Mouse (Mus musculus): ENCODE data around the gene Nr2f2.
A peak's percentile ranks its signal among the peaks of the same experiment; 100 is the strongest.

Nr2f2 gene

DNA sequence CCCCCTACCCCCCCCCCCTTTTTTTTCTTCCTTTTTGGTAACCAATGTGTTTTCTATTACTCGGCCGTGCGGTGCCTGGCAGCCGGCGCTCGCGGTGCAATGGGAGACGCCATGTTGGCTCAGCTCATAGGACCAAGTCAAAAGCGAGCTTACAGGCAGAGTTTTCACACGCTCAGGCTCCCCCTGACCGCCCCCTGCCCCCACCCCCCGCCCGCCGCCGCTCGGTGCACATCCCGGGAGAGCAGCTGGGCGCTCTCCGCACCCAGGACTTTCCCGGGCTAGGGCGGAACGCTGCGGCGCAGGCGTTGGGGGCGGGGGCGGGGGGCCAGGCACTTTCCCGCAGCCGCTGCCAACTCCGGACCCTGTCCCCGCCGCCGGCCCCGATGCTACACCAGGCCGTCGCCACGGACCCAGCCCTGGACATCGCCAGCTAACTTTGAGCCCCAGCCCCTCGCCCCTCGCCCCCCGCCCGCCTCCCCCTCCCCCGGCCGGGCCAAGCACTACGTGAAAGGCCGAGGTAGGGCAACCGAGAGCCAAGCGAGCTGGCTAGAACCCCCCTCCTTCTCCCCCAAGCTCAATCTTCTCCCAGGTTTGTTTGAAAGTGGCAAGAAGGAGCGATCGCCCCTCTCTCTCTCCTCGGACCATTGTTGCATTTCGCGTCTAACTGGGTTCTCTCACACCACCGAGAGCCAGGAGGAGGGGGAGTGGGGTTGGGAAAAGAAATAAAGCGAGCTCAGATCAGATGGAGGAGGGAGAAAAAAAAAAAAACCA is 15.6 kb downstream of the Nr2f2 start:
- no peak for DNase-seq (ENCODE audit: low spot score in 2 of 2)

DNA sequence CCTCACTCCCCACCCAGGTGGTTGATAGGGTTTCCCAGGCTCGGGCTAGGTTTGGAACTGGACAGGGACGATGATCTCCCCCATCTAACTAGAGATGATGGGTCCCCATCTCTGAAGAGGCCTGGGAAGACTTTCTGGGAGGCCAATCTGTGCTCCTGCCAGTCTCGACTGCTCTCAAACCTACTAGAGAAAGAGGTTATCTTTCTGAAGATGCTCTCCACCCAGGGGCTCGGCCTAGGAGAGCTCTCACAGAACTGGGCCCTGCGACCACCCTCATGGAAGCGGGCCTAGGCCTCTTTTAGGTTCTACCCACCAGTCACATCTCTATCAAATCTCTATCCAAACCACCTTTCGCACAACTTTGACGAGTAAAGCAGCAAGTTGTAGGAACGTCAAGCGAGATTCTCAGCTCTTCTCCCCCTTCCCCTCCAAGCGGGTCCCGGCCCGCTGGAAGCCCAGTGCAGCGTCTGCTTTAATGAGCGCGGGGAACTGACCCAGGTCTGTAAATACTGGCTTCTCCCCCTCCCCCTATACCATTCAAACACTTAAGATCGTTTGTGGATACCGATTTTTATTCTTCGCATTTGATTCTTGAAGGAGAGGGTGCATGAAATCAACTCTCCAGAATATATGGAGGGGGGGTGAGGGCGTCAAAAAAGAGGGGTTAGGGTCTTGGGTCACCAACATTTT is 16.4 kb downstream of the Nr2f2 start:
- no peak for DNase-seq (ENCODE audit: low spot score in 2 of 2)

- no peak for DNase-seq (ENCODE audit: low spot score in 2 of 2)
Measured at GRCm38 (mm10) chr7:70348977-70349615, 17.4 kb downstream of the Nr2f2 start.

DNA sequence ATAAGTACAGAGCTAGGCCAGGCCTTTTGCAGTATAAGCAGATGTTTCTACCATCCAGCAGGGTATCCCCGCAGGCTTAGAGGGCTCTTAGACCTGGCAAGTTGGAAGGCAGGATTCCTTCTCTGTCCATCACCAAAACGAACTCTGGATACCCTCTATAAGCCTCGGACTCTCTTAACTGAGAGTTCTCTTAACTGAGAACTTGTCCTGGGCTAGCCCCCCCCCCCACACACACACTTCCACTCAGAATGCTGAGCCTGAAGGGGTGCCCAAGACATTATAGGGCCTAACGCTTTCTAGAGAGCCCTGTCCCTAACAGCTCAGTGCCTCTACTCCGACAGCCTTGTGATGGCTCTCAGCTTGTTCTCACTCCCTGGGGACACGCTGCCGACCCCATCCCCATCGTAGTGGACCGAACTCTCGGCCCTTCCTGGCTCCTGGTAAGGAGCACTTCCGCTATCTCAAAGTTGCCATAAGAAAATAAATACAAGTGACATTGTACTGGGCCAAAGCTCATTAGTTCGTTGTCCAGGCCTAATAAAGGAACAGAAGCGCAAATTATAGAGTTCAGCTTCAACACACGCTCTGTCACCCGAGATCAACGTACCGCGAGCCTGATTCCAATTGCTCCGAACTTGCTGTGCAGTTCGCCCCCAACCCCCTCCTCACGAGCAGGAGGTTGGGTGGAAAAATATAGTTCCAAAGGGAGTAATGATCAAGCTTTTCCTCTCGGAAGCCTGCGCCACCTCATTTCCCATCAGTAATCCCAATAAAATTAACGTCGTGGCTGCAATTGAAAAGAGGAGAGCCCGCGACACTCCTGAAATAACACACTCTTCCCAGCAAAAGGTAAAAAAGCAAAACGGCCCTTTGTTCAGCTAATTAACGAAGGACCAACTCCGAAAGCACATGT is 18.2 kb downstream of the Nr2f2 start:
- DNase-seq (ENCODE audit: low spot score in 2 of 2): no peak

- DNase-seq (ENCODE audit: low spot score in 2 of 2): no peak
Measured at GRCm38 (mm10) chr7:70347618-70347958, 18.9 kb downstream of the Nr2f2 start.

DNA sequence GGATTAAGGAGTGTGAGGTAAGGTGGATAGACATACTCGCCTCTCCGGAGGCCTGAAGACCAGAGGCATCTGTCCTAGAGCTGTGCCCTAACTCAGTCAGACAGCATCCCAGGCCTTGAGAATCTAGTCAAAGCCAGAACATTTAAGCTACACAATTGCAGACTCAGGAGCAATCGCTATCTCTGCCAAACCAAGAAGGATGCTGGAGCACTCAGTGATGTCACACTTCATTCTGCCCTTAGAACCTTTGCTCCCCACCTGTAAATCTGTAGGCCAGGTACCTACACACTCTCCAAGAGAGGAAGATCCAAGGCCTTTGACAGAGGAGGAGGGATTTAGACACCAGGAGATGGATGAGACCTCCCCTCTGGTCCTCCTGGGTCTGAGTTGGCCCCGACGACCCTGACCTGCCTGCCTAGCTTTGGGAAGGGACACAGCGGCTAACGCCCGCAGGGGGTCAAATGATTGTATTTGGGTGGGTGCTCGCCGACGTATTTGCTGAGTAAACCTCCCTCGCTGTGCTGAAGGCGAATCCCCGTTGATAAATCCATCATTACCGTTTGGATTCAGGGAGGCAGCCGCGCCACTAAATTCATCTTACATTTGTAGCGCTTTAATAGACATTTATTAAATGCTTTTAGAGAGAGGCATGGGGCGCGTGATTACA is 19.5 kb downstream of the Nr2f2 start:
- DNase-seq (ENCODE audit: low spot score in 2 of 2): no peak

DNA sequence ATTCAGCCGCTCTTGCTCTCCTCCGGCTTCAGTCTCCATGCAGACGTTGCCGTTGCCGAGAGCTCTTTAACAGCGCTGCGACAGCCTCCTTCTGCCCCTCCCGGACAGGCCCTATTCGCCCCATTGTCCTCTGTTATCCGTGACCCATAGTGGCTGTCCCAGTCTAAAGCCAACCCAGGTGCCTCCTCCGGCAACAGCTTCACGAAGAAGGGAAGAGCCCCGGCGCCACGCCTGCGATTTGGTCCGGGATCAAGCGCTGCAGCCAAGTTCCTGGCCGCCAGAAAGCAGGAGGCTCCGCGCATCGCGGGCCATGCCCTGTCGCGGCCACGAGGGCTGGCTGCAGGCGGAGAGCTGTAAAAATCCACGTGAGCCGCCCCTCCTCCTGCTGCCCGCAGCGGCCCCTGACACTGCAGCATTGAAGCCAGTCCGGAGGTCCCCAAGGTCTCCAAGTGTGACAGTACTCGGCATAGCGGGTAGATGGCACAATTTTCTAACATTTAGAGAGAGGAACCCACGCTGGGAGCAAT is 20.5 kb downstream of the Nr2f2 start:
- DNase-seq (ENCODE audit: low spot score in 2 of 2): no peak

DNA sequence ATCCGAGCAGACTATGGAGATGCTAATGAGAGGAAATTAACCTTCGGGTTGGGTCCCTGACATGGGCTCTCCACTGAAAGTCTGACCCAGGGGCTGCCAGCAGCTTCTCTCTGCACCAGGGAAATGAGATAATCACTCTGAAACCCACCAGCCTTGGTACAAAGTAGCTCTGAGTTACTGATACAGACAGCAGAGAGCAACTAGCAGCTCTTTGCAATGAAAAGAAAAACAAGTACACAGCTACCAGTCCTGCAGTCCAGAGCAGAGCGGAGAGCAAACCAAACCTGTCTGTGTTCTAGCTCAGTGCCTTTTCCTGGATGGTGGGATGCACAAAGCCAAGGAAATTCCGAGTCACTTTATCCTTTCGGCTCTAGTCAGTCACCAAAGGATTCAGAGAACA is 23.1 kb downstream of the Nr2f2 start:
- DNase-seq (ENCODE audit: low spot score in 2 of 2): no peak

GRCm38 (mm10) chr7:70342771-70343170 is 23.8 kb downstream of the Nr2f2 start:
- DNase-seq (ENCODE audit: low spot score in 2 of 2): no peak

- DNase-seq (ENCODE audit: low spot score in 2 of 2): no peak
Measured at GRCm38 (mm10) chr7:70342076-70342475, 24.5 kb downstream of the Nr2f2 start.

DNA sequence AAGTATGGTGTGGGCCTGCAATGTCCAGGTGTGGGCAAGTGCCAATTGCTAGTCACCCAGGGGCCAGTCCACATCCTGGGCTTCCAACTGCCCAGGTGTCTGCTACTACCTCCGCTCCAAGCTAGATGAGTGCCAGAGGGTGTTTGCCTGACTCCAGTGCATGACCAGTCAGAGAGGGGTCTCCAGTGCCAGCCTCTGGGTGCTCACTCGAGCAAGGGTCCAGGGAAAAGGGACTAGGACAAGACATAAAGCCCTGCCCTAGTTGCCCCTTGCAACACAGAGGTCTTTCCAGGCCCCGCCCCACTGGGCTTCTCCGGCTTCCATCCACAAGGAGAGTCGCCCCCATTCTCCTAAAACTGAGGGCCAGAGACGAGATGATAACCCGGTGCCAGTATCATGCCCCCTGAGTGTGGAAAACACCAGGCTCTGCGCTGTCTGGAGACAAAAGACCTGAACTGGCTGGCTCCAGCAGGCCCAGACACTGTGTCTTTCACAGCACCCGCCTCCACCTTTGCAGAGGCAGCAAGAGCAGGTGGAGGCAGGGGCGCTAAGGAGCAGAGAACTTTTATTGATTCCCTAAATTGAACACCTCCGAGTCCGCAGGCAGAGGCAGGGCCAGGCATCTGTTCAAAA is 26.4 kb downstream of the Nr2f2 start:
- no peak for DNase-seq (ENCODE audit: low spot score in 2 of 2)

DNA sequence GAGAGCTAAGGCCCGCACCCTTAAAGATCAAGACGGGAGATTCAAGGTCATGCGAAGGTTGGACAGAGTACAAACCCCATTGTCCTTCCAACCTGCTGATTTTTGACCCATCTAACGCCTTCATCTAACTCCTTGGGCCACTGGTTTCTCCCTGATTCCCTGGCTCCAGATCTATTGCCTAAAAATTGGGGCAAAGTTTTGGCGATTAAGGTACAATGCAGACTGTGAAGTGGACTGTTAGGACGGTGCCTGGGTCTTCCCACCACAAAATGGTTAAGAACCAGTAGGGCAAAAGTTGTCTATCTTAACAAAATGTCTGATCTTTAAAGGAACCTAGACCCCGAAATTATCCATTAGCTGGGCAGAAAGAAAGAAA is 28.3 kb downstream of the Nr2f2 start:
- no peak for DNase-seq (ENCODE audit: low spot score in 2 of 2)

DNA sequence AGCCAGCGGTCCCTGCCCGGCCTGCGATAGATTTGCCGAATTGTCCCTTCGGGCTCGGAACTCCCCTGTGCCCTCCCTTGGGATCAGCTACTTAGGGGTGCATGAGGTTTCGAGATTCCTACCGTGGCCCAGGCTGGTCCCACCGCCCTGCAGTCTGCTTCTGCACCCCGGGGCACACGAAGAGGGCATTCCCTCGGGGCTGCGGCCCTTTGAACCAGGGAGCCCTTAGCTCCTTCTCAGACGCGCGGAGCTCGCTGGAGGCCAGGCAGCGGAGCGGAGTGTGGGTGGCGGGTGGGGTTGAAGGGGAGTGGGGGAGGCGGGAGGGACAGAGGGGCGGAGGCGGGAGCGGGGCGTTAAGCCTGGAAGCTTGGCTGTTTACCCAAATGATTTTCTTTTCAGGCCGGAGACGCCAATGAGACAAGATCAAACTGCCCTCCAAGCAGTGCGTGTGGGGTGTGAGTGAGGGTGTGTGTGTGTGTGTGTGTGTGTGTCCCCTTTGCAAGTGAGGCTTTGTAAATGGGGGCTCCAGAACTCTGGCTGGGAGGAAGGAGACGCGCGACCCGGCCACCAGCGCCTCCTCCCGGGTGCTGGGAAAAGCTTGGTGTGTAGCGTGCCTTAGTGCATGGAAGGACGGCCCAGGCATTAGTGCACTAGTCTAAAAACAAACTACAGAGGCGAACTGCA is 28.8 kb downstream of the Nr2f2 start:
- DNase-seq (ENCODE audit: low spot score in 2 of 2): no peak

DNA sequence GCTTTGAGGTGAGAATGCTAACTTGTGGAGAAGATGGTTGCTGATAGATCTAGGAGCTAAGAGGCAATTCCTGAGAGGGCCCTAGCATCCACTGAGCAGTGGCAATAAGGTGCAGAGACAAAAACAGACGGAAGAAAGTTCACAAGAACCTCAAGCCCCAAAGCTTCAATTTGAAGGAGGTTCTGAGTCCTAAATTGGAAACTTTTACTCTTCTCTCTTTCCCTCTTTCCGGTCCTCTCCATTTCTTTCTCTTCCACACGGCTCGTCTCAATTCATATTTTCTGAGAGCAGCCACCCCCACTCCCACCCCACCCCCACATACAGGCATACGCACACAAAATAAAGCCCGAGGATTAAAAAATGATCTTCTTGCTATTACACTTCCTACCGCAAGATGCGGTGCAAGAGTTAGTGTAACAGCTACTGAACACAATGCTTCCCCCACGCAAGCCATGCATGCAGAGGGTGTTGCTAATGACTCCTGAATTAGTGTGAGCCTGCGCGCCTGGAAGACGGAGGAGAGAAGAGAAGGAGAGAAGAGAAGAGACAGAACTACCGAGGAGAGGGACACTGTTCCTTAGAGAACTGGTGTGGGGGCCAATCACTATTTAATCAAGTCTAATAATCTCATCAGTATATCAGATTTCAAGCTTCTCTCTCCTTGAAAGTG is 29.8 kb downstream of the Nr2f2 start:
- no peak for DNase-seq (ENCODE audit: low spot score in 2 of 2)

DNA sequence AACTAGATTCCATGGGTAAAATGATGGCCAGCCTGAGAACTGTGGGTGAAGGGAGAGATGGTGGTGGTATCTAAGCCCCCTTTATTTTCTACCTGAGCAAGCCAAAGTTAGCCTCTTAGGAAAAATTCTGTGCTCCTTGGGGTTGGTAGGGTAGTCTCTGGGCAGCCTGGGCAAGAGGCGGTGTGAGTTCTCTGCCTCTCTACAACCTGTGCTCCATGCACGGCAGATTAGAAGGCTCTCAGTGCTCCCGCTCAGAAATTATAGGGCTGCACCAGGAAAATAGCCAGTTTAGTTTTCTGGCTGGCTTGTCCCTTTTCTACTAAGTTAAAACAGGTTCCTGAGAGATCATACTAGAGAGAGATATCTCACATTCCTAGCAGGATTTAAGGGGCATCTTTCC is 30.4 kb downstream of the Nr2f2 start:
- DNase-seq (ENCODE audit: low spot score in 2 of 2): no peak

DNA sequence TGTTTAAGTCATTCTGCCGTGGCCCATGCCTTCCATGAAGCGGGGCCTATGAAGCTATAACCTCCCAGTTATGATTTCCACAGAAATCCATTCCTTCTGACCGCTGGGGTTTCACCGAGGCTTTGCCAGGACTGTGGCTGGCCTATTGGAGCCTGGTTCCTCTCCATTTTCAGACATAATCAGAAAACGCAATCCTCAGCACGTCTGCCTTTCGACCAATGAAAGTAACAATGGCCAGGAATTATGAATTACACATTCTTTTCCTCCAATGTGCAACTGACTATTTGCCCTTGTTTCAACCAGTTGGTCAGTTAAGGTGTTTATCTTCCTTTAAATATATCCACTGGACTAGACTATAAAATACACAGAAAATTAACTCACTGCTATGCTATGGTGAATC is 31.1 kb downstream of the Nr2f2 start:
- DNase-seq (ENCODE audit: low spot score in 2 of 2): no peak

DNA sequence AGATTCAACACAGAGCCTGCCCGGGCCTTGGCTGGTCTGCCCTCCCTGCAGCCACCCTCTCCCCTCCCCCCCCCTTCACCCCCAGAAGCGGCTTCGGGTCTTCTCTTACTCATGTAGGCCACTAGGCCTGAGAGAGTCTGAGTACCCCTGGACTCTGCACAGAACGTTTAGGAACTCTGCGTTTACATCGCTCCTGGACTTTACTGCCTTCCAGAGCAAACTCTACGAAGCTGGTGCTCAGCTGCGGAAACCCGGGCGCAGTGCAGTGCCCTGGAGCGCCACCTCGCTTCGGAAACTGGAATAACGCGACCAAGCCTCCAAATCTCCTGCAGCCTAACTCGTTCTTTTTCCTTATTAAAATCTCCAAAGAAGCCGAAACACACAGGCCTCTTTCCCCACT is 31.7 kb downstream of the Nr2f2 start:
- peak in 1 of 2 experiments; percentile 78 for DNase-seq (ENCODE audit: low spot score in 2 of 2)

GRCm38 (mm10) chr7:70333851-70334250 is 32.7 kb downstream of the Nr2f2 start:
- no peak for DNase-seq (ENCODE audit: low spot score in 2 of 2)

GRCm38 (mm10) chr7:70332926-70333664 is 33.4 kb downstream of the Nr2f2 start:
- no peak for DNase-seq (ENCODE audit: low spot score in 2 of 2)
